ENCODE assay signal across 9 mouse cellular contexts in genomic region chr15:81083281-81083680, GRCm38 (mm10).
DNase-seq lines count a peak whose midpoint lies in the region; ATAC-seq lines count a peak whose summit lies in the region.
"Had no signal": no experiment of that assay in that cellular context is flagged by ENCODE, and none has a peak within 500 bp of the region (broad histone marks: within the 10 kb centered on the region; RNA-seq: fewer than 3 reads in every experiment).

No protein-coding gene starts in this region.

- 78% methylated on average over 4 of the region's 4 CpGs for WGBS in heart, embryonic 12.5 days
- WGBS in lung, embryonic 16.5 days: 37% methylated on average over 4 of the region's 4 CpGs
- WGBS in kidney, embryonic 15.5 days: 41% methylated on average over 4 of the region's 4 CpGs
- 40% methylated on average over 4 of the region's 4 CpGs for WGBS in stomach, embryonic 14.5 days

- no peak overlapping the region for H3K4me3 ChIP-seq in heart, embryonic 12.5 days
- H3K4me3 ChIP-seq in lung, embryonic 16.5 days (ENCODE audit: low read length): no peak overlapping the region
- H3K4me3 ChIP-seq in kidney, embryonic 15.5 days (replicated peaks): no peak overlapping the region
- H3K4me3 ChIP-seq in stomach, embryonic 14.5 days (ENCODE audit: low read depth, low read length): no peak overlapping the region

- DNase-seq in heart, adult 11 months: peak; percentile 94
- no peak for DNase-seq in lung, postnatal 14 days
- DNase-seq in cerebellum, postnatal 36 days: no peak
- DNase-seq in yolk sac, embryonic 10.5 days (ENCODE audit: low spot score): no peak
- DNase-seq: thymus, adult 2 months had no signal

- H3K9ac ChIP-seq in heart, embryonic 12.5 days: no peak overlapping the region
- no peak overlapping the region for H3K9ac ChIP-seq in lung, embryonic 16.5 days (ENCODE audit: low read length)
- no peak overlapping the region for H3K9ac ChIP-seq in kidney, embryonic 15.5 days
- no peak overlapping the region for H3K9ac ChIP-seq in stomach, embryonic 14.5 days (replicated peaks; ENCODE audit: low read depth, low read length)

- no peaks in the 10 kb centered on the region for H3K27me3 ChIP-seq in heart, embryonic 12.5 days (replicated peaks)
- H3K27me3 ChIP-seq in lung, embryonic 16.5 days (ENCODE audit: control insufficient read depth, insufficient read depth, low read depth, low read length): no peaks in the 10 kb centered on the region
- no peaks in the 10 kb centered on the region for H3K27me3 ChIP-seq in kidney, embryonic 15.5 days
- no peaks in the 10 kb centered on the region for H3K27me3 ChIP-seq in stomach, embryonic 14.5 days (ENCODE audit: control insufficient read depth, insufficient read depth, low read length)

- no peaks in the 10 kb centered on the region for H3K36me3 ChIP-seq in heart, embryonic 12.5 days
- no peaks in the 10 kb centered on the region for H3K36me3 ChIP-seq in lung, embryonic 16.5 days (ENCODE audit: control insufficient read depth, insufficient read depth, low read length)
- H3K36me3 ChIP-seq in kidney, embryonic 15.5 days: no peaks in the 10 kb centered on the region
- H3K36me3 ChIP-seq in stomach, embryonic 14.5 days (ENCODE audit: control insufficient read depth, insufficient read depth, low read length): no peaks in the 10 kb centered on the region

- H3K27ac ChIP-seq in heart, embryonic 12.5 days (ENCODE audit: poor library complexity, severe bottlenecking): no peak overlapping the region
- peak overlapping the region; percentile 35 for H3K27ac ChIP-seq in lung, embryonic 16.5 days (ENCODE audit: low read length)
- H3K27ac ChIP-seq in kidney, embryonic 15.5 days: peak overlapping the region; percentile 81
- H3K27ac ChIP-seq in stomach, embryonic 14.5 days (ENCODE audit: low read length): peak overlapping the region; percentile 69; the same call in 1 of the 2 replicates

- H3K4me2 ChIP-seq in heart, embryonic 12.5 days: no peak overlapping the region
- no peak overlapping the region for H3K4me2 ChIP-seq in lung, embryonic 16.5 days (ENCODE audit: low read depth, low read length)
- H3K4me2 ChIP-seq in kidney, embryonic 15.5 days: no peak overlapping the region
- no peak overlapping the region for H3K4me2 ChIP-seq in stomach, embryonic 14.5 days (replicated peaks; ENCODE audit: low read depth, low read length)

- peaks cover 35% of the 10 kb centered on the region for H3K4me1 ChIP-seq in heart, embryonic 12.5 days (replicated peaks)
- H3K4me1 ChIP-seq in lung, embryonic 16.5 days (replicated peaks; ENCODE audit: control insufficient read depth, insufficient read depth, low read length): peaks cover 21% of the 10 kb centered on the region
- peaks cover 42% of the 10 kb centered on the region for H3K4me1 ChIP-seq in kidney, embryonic 15.5 days
- H3K4me1 ChIP-seq in stomach, embryonic 14.5 days (ENCODE audit: control insufficient read depth, insufficient read depth, low read length): peaks cover 26% of the 10 kb centered on the region

- H3K9me3 ChIP-seq in heart, embryonic 12.5 days (replicated peaks): no peaks in the 10 kb centered on the region
- H3K9me3 ChIP-seq in lung, embryonic 16.5 days (ENCODE audit: control insufficient read depth, low read length): no peaks in the 10 kb centered on the region
- no peaks in the 10 kb centered on the region for H3K9me3 ChIP-seq in kidney, embryonic 15.5 days (replicated peaks)
- H3K9me3 ChIP-seq in stomach, embryonic 14.5 days (ENCODE audit: control insufficient read depth, low read depth, low read length): no peaks in the 10 kb centered on the region

- no peak for ATAC-seq in heart, embryonic 12.5 days (ENCODE audit: insufficient number of reproducible peaks, low FRiP score)
- ATAC-seq in lung, embryonic 16.5 days (ENCODE audit: low read depth): peak; percentile 32
- ATAC-seq in kidney, embryonic 15.5 days (replicated peaks; ENCODE audit: low FRiP score): 0 out of 2 replicates have a peak, but pooled peaks have one; percentile 33
- no peak for ATAC-seq in stomach, embryonic 14.5 days (ENCODE audit: insufficient number of reproducible peaks, insufficient read depth, low FRiP score, low read depth)

Comparison
In these comparisons a context has a peak if more than half of its experiments do, and no peak if none do; other contexts are left out.
1. ATAC-seq: peak in lung, embryonic 16.5 days (single experiment) and kidney, embryonic 15.5 days (single experiment); none in heart, embryonic 12.5 days (single experiment) and stomach, embryonic 14.5 days (single experiment).